In the genomic region with DNA sequence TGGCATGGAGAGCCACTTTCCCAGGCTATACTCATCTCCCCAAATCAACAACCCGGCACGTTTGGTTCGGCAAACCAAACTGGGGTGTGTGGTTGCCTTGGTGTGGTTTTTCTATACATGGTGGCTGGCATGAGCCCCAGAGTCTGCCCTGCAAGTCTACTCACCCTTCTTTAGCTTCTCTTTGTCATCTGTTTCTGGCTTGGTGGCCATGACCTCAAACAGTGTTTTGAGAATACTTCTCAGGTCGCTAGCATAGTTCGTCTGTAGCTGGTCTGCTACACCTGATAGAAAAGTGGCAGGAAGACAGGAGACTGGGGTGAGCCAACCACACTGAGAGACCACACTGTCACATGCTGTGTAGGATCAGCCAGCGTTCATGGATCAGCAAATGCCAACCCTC, we compare ENCODE assay signal across 17 mouse cellular contexts. TPM values are rescaled to one million over a fixed set of nuclear protein-coding genes. Genes with fewer than 3 reads are reported as not detected.
DNase-seq lines count a peak whose midpoint lies in the region; ATAC-seq lines count a peak whose summit lies in the region.
"Had no signal": no experiment of that assay in that cellular context is flagged by ENCODE, and none has a peak within 500 bp of the region (broad histone marks: within the 10 kb centered on the region; RNA-seq: fewer than 3 reads in every experiment).

No protein-coding gene starts in this region.

- H3K4me2 ChIP-seq in midbrain, embryonic 11.5 days, result no peak overlapping the region
- no peak overlapping the region for H3K4me2 ChIP-seq in liver, embryonic 12.5 days
- H3K4me2 ChIP-seq: forebrain, embryonic 13.5 days; heart, embryonic 13.5 days; hindbrain, embryonic 15.5 days had no signal

- 83% methylated on average over 6 of the region's 6 CpGs for WGBS in midbrain, embryonic 11.5 days
- 70% methylated on average over 6 of the region's 6 CpGs for WGBS in liver, embryonic 12.5 days (ENCODE audit: insufficient replicate concordance)

- peak; percentile 2 for DNase-seq in right cerebral cortex, postnatal 14 days
- DNase-seq in right cerebral cortex, postnatal 10 days (ENCODE audit: low spot score in 2 of 2), result no peak
- DNase-seq in T-cell, adult 2 months (ENCODE audit: low spot score), result peak; percentile 71
- peak; percentile 50 to 57 for DNase-seq in natural killer cell, adult 2 months (ENCODE audit: low spot score in 2 of 2)
- peak; percentile 55 to 56 for DNase-seq in thymus, postnatal 36 days
- no peak for DNase-seq in layer of hippocampus, postnatal 10 days (ENCODE audit: low spot score in 2 of 2)
- DNase-seq in midbrain, embryonic 11.5 days (ENCODE audit: low spot score, missing footprints), result no peak
- DNase-seq: adrenal gland, postnatal 14 days; cerebellum, adult 11-12 months; cerebellum, adult 9-11 months; cerebellum, postnatal 36 days; heart, postnatal 36 days had no signal

- no peaks in the 10 kb centered on the region for H3K27me3 ChIP-seq in midbrain, embryonic 11.5 days (ENCODE audit: control insufficient read depth, insufficient read depth, low read length)
- no peaks in the 10 kb centered on the region; the same call in 1 of the 2 replicates for H3K27me3 ChIP-seq in liver, embryonic 12.5 days (replicated peaks)
- H3K27me3 ChIP-seq: forebrain, embryonic 13.5 days; heart, embryonic 13.5 days; hindbrain, embryonic 15.5 days had no signal

- H3K36me3 ChIP-seq in midbrain, embryonic 11.5 days (ENCODE audit: control insufficient read depth, insufficient read depth, low read length), result no peaks in the 10 kb centered on the region
- no peaks in the 10 kb centered on the region for H3K36me3 ChIP-seq in liver, embryonic 12.5 days
- H3K36me3 ChIP-seq: embryonic facial prominence, embryonic 10.5 days; heart, embryonic 13.5 days; hindbrain, embryonic 15.5 days had no signal

- no peak for ATAC-seq in midbrain, embryonic 11.5 days (ENCODE audit: low FRiP score)
- no peak for ATAC-seq in liver, embryonic 12.5 days
- ATAC-seq: forebrain, embryonic 13.5 days had no signal

- no peak overlapping the region for H3K27ac ChIP-seq in midbrain, embryonic 11.5 days (ENCODE audit: low read depth, low read length)
- no peak overlapping the region for H3K27ac ChIP-seq in liver, embryonic 12.5 days
- H3K27ac ChIP-seq: embryonic facial prominence, embryonic 10.5 days; forebrain, embryonic 13.5 days; heart, embryonic 13.5 days; hindbrain, embryonic 15.5 days had no signal

- H3K4me3 ChIP-seq in midbrain, embryonic 11.5 days (ENCODE audit: low read depth, low read length), result no peak overlapping the region
- no peak overlapping the region for H3K4me3 ChIP-seq in liver, embryonic 12.5 days
- H3K4me3 ChIP-seq: embryonic facial prominence, embryonic 10.5 days; forebrain, embryonic 13.5 days; heart, embryonic 13.5 days; hindbrain, embryonic 15.5 days had no signal

- H3K9me3 ChIP-seq in midbrain, embryonic 11.5 days (ENCODE audit: control insufficient read depth, low read length), result no peaks in the 10 kb centered on the region
- no peaks in the 10 kb centered on the region for H3K9me3 ChIP-seq in liver, embryonic 12.5 days (replicated peaks)
- H3K9me3 ChIP-seq: embryonic facial prominence, embryonic 10.5 days; forebrain, embryonic 13.5 days; heart, embryonic 13.5 days; hindbrain, embryonic 15.5 days had no signal

- no peak overlapping the region for H3K9ac ChIP-seq in midbrain, embryonic 11.5 days (ENCODE audit: low read length)
- no peak overlapping the region for H3K9ac ChIP-seq in liver, embryonic 12.5 days
- H3K9ac ChIP-seq: forebrain, embryonic 13.5 days; heart, embryonic 13.5 days; hindbrain, embryonic 15.5 days had no signal

- H3K4me1 ChIP-seq in midbrain, embryonic 11.5 days (ENCODE audit: control insufficient read depth, insufficient read depth, low read length), result no peaks in the 10 kb centered on the region
- H3K4me1 ChIP-seq in liver, embryonic 12.5 days, result no peaks in the 10 kb centered on the region
- H3K4me1 ChIP-seq: embryonic facial prominence, embryonic 10.5 days; forebrain, embryonic 13.5 days; hindbrain, embryonic 15.5 days had no signal

RNA-seq across cellular contexts. Expression of gene Mxd4, which starts 11.1 kb away (rescaled TPM):
- 10 to 100 TPM; 64.1 to 69.0 TPM for total RNA-seq in layer of hippocampus, postnatal 10 days (2021)
- polyA plus RNA-seq in midbrain, embryonic 11.5 days (2014; fragmentation: Nextera tagmentation; extraction: Ambion mirVana), result 19.3 and 20.8 TPM in 2 replicates
- polyA plus RNA-seq in liver, embryonic 12.5 days (2016; fragmentation: Nextera tagmentation; extraction: Ambion mirVana), result 5.4 and 5.5 TPM in 2 replicates

RNA-seq across cellular contexts. Expression of gene Haus3, which starts 29.3 kb away (rescaled TPM):
- total RNA-seq in layer of hippocampus, postnatal 10 days (2021), result 1 to 10 TPM; 6.5 to 8.9 TPM
- polyA plus RNA-seq in midbrain, embryonic 11.5 days (2014; fragmentation: Nextera tagmentation; extraction: Ambion mirVana), result 47.7 and 48.1 TPM in 2 replicates
- polyA plus RNA-seq in liver, embryonic 12.5 days (2016; fragmentation: Nextera tagmentation; extraction: Ambion mirVana), result 38.0 and 39.8 TPM in 2 replicates

RNA-seq across cellular contexts. Expression of gene Poln, which starts 29.4 kb away (rescaled TPM):
- 1 to 10 TPM in 1 of 2 experiments, under 1 TPM in 1; 0.58 to 2.0 TPM for total RNA-seq in layer of hippocampus, postnatal 10 days (2021)
- 0.40 and 1.5 TPM in 2 replicates for polyA plus RNA-seq in midbrain, embryonic 11.5 days (2014; fragmentation: Nextera tagmentation; extraction: Ambion mirVana)
- 0.48 and 0.56 TPM in 2 replicates for polyA plus RNA-seq in liver, embryonic 12.5 days (2016; fragmentation: Nextera tagmentation; extraction: Ambion mirVana)

Comparison
In these comparisons a context has a peak if more than half of its experiments do, and no peak if none do; other contexts are left out.
1. DNase-seq: peak in right cerebral cortex, postnatal 14 days (single experiment), T-cell, adult 2 months (single experiment), natural killer cell, adult 2 months (2 of 2) and thymus, postnatal 36 days (2 of 2); none in right cerebral cortex, postnatal 10 days (0 of 2), layer of hippocampus, postnatal 10 days (0 of 2) and midbrain, embryonic 11.5 days (single experiment).